Mouse (Mus musculus) stomach, postnatal 0 days (tissue): ENCODE data around the gene Grm3.

Source experiments
- CTCF ChIP-seq: IDR thresholded peaks from 2 replicates; pipeline ENCODE4 v1.5.1; 2016; ENCODE audit warnings: antibody characterized with exemption, low read depth, mild to moderate bottlenecking, moderate library complexity
- EP300 ChIP-seq: optimal IDR thresholded peaks from 2 replicates; pipeline ENCODE3; 2016; ENCODE audit warnings: antibody characterized with exemption

DNA sequence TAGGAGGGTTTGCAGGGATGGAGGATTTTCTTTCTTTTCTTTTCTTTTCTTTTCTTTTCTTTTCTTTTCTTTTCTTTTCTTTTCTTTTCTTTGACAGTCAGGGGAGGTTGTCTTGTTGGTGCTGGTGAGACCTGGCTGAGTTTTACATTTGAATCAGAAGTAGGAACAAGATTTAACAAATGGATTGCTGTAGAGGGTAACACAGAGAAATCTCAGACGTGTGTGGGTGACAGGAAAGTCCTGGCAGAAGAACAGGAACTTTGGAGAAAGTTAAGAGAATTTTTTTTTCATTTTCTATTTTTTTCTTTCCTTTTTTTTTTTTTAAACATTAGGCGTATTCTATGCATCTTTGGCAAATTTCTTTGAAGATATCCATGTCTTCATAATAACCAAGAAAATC, 41.8 kb downstream of the Grm3 start:
- TF ChIP-seq CTCF (no peak), EP300 (no peak)
